ENCODE assay signal across 21 mouse cellular contexts in genomic region chr6:48668022-48668421, GRCm38 (mm10). TPM values are rescaled to one million over a fixed set of nuclear protein-coding genes. Genes with fewer than 3 reads are reported as not detected.
DNase-seq lines count a peak whose midpoint lies in the region; ATAC-seq and TF ChIP-seq lines count a peak whose summit lies in the region.
"Had no signal": no experiment of that assay in that cellular context is flagged by ENCODE, and none has a peak within 500 bp of the region (broad histone marks: within the 10 kb centered on the region; RNA-seq: fewer than 3 reads in every experiment).

No protein-coding gene starts in this region.

- ATAC-seq in megakaryocyte, adult 5-6 weeks (ENCODE audit: poor library complexity, severe bottlenecking): peak; percentile 47; the same call in 1 of the 2 replicates
- no peak for ATAC-seq in forebrain, embryonic 15.5 days (replicated peaks)
- ATAC-seq: forebrain, embryonic 13.5 days; forebrain, embryonic 16.5 days had no signal

- intact Hi-C loops in heart, adult 2 months (cut with DNase I): no loop called here

- no peaks in the 10 kb centered on the region for H3K9me3 ChIP-seq in forebrain, embryonic 15.5 days
- H3K9me3 ChIP-seq: embryonic facial prominence, embryonic 10.5 days; embryonic facial prominence, embryonic 12.5 days; forebrain, embryonic 13.5 days had no signal

- no peak overlapping the region for H3K4me2 ChIP-seq in forebrain, embryonic 15.5 days (replicated peaks)
- H3K4me2 ChIP-seq: embryonic facial prominence, embryonic 12.5 days; forebrain, embryonic 13.5 days had no signal

- no peak for TF ChIP-seq CTCF in heart, adult 2 months (IDR thresholded peaks at IDR 0.05)
- no peak for TF ChIP-seq CTCF in testis, adult 2 months (IDR thresholded peaks at IDR 0.05; ENCODE audit: control insufficient read depth, insufficient read depth, insufficient replicate concordance, low read depth, low read length)

- H3K4me1 ChIP-seq in heart, adult 2 months (ENCODE audit: control insufficient read depth, insufficient read depth, low read length): no peaks in the 10 kb centered on the region
- H3K4me1 ChIP-seq in testis, adult 2 months (ENCODE audit: control insufficient read depth, insufficient read depth, low read length): no peaks in the 10 kb centered on the region; the same call in 1 of the 2 replicates
- H3K4me1 ChIP-seq in forebrain, embryonic 15.5 days: no peaks in the 10 kb centered on the region
- H3K4me1 ChIP-seq: embryonic facial prominence, embryonic 10.5 days; embryonic facial prominence, embryonic 12.5 days; forebrain, embryonic 13.5 days had no signal

- H3K27ac ChIP-seq in heart, adult 2 months: no peak overlapping the region
- H3K27ac ChIP-seq in testis, adult 2 months (ENCODE audit: control insufficient read depth, insufficient read depth, low read depth, low read length): peak overlapping the region; percentile 94
- no peak overlapping the region for H3K27ac ChIP-seq in forebrain, embryonic 15.5 days (replicated peaks)
- H3K27ac ChIP-seq: embryonic facial prominence, embryonic 10.5 days; embryonic facial prominence, embryonic 12.5 days; forebrain, embryonic 13.5 days had no signal

- no peaks in the 10 kb centered on the region for H3K79me2 ChIP-seq in heart, adult 2 months (replicated peaks; ENCODE audit: control insufficient read depth, insufficient read depth, low read length)

- no peaks in the 10 kb centered on the region for H3K36me3 ChIP-seq in heart, adult 2 months (ENCODE audit: control insufficient read depth, insufficient read depth, low read length)
- H3K36me3 ChIP-seq in testis, adult 2 months (ENCODE audit: control insufficient read depth, insufficient read depth, low read length): no peaks in the 10 kb centered on the region
- H3K36me3 ChIP-seq in forebrain, embryonic 15.5 days: no peaks in the 10 kb centered on the region
- H3K36me3 ChIP-seq: embryonic facial prominence, embryonic 10.5 days; embryonic facial prominence, embryonic 12.5 days had no signal

- no peak for TF ChIP-seq EP300 in heart, adult 2 months (IDR thresholded peaks at IDR 0.05; ENCODE audit: insufficient read depth, low read depth, low read length)

- TF ChIP-seq POLR2A in heart, adult 2 months (IDR thresholded peaks at IDR 0.05; ENCODE audit: insufficient read depth, low read depth, low read length): no peak
- no peak; the same call in 1 of the 2 replicates for TF ChIP-seq POLR2A in testis, adult 2 months (IDR thresholded peaks at IDR 0.05; ENCODE audit: control insufficient read depth, low read depth, low read length)

- no peak overlapping the region for H3K9ac ChIP-seq in heart, adult 2 months (ENCODE audit: low read depth, low read length)
- no peak overlapping the region for H3K9ac ChIP-seq in forebrain, embryonic 15.5 days (replicated peaks)
- H3K9ac ChIP-seq: embryonic facial prominence, embryonic 12.5 days; forebrain, embryonic 13.5 days had no signal

- H3K27me3 ChIP-seq in heart, adult 2 months (ENCODE audit: control insufficient read depth, insufficient read depth, low read length): no peaks in the 10 kb centered on the region
- H3K27me3 ChIP-seq in testis, adult 2 months (ENCODE audit: control insufficient read depth, insufficient read depth, low read length): no peaks in the 10 kb centered on the region
- H3K27me3 ChIP-seq in forebrain, embryonic 15.5 days: no peaks in the 10 kb centered on the region
- H3K27me3 ChIP-seq: embryonic facial prominence, embryonic 12.5 days; forebrain, embryonic 13.5 days had no signal

- DNase-seq in heart, adult 11 months: peak; percentile 71
- no peak for DNase-seq in heart, adult 2 months
- DNase-seq in testis, postnatal 10 days (ENCODE audit: low spot score): no peak
- no peak for DNase-seq in lung, postnatal 10 days
- DNase-seq: adrenal gland, adult 2 months; adrenal gland, postnatal 10 days; adrenal gland, postnatal 25 days; cerebellum, adult 11-12 months; cerebellum, adult 2 months; cerebellum, adult 9-10 months; cerebellum, postnatal 10 days; cerebellum, postnatal 25 days had no signal

- no peak overlapping the region for H3K4me3 ChIP-seq in heart, adult 2 months
- H3K4me3 ChIP-seq in testis, adult 2 months (ENCODE audit: control insufficient read depth, low read depth, low read length): peak overlapping the region; percentile 86
- H3K4me3 ChIP-seq in forebrain, embryonic 15.5 days: no peak overlapping the region
- H3K4me3 ChIP-seq: embryonic facial prominence, embryonic 10.5 days; embryonic facial prominence, embryonic 12.5 days; forebrain, embryonic 13.5 days had no signal

RNA-seq across cellular contexts. Expression of gene Gimap9, which starts 7.9 kb away (rescaled TPM):
- total RNA-seq in heart, adult 2 months (2021): 1 to 10 TPM; 3.1 to 3.4 TPM
- polyA plus RNA-seq in heart, adult 2 months (2012; rRNA removed): 1.8 and 3.7 TPM in 2 replicates
- 0.19 TPM in 1 of 2 replicates, not detected in the other for polyA plus RNA-seq in testis, adult 2 months (2012; rRNA removed)
- total RNA-seq in megakaryocyte, adult 5-6 weeks (2015): 5.0 and 11.2 TPM in 2 replicates
- total RNA-seq in megakaryocyte, adult 5-6 weeks (2017): 8.9 and 10.4 TPM in 2 replicates
- 1.1 and 1.8 TPM in 2 replicates for polyA plus RNA-seq in forebrain, embryonic 15.5 days (2015; fragmentation: Nextera tagmentation; extraction: Ambion mirVana)

RNA-seq across cellular contexts. Expression of gene Gimap4, which starts 16.3 kb away (rescaled TPM):
- total RNA-seq in heart, adult 2 months (2021): 10 to 100 TPM; 22.4 to 25.3 TPM
- 28.1 and 42.1 TPM in 2 replicates for polyA plus RNA-seq in heart, adult 2 months (2012; rRNA removed)
- polyA plus RNA-seq in testis, adult 2 months (2012; rRNA removed): 0.38 and 0.53 TPM in 2 replicates
- total RNA-seq in megakaryocyte, adult 5-6 weeks (2015): 24.2 and 24.8 TPM in 2 replicates
- total RNA-seq in megakaryocyte, adult 5-6 weeks (2017): 46.0 and 76.0 TPM in 2 replicates
- 1.1 TPM in 2 replicates for polyA plus RNA-seq in forebrain, embryonic 15.5 days (2015; fragmentation: Nextera tagmentation; extraction: Ambion mirVana)

RNA-seq across cellular contexts. Expression of gene Gimap8, which starts 21.0 kb away (rescaled TPM):
- total RNA-seq in heart, adult 2 months (2021): 1 to 10 TPM; 7.1 to 7.6 TPM
- 4.1 and 7.3 TPM in 2 replicates for polyA plus RNA-seq in heart, adult 2 months (2012; rRNA removed)
- 0.13 and 0.21 TPM in 2 replicates for polyA plus RNA-seq in testis, adult 2 months (2012; rRNA removed)
- total RNA-seq in megakaryocyte, adult 5-6 weeks (2015): 2.8 and 2.9 TPM in 2 replicates
- total RNA-seq in megakaryocyte, adult 5-6 weeks (2017): 4.9 and 8.0 TPM in 2 replicates
- 0.33 and 0.42 TPM in 2 replicates for polyA plus RNA-seq in forebrain, embryonic 15.5 days (2015; fragmentation: Nextera tagmentation; extraction: Ambion mirVana)
- total RNA-seq: MEL had no signal
- polyA plus RNA-seq: C2C12 had no signal

RNA-seq across cellular contexts. Expression of gene Gimap6, which starts 40.0 kb away (rescaled TPM):
- 10 to 100 TPM; 34.3 to 38.1 TPM for total RNA-seq in heart, adult 2 months (2021)
- 19.2 and 28.6 TPM in 2 replicates for polyA plus RNA-seq in heart, adult 2 months (2012; rRNA removed)
- 0.46 and 0.57 TPM in 2 replicates for polyA plus RNA-seq in testis, adult 2 months (2012; rRNA removed)
- 6.2 and 10.6 TPM in 2 replicates for total RNA-seq in megakaryocyte, adult 5-6 weeks (2015)
- 15.7 and 23.1 TPM in 2 replicates for total RNA-seq in megakaryocyte, adult 5-6 weeks (2017)
- polyA plus RNA-seq in forebrain, embryonic 15.5 days (2015; fragmentation: Nextera tagmentation; extraction: Ambion mirVana): 5.7 and 5.8 TPM in 2 replicates
- total RNA-seq: MEL had no signal
- polyA plus RNA-seq: C2C12 had no signal

RNA-seq across cellular contexts. Expression of gene AI854703, which starts 41.5 kb away (rescaled TPM):
- total RNA-seq in heart, adult 2 months (2021): under 1 TPM; 0.16 to 0.29 TPM
- 0.68 and 1.1 TPM in 2 replicates for polyA plus RNA-seq in heart, adult 2 months (2012; rRNA removed)
- polyA plus RNA-seq in testis, adult 2 months (2012; rRNA removed): 0.31 TPM in 2 replicates
- not detected in 2 replicates for total RNA-seq in megakaryocyte, adult 5-6 weeks (2015)
- not detected in 2 replicates for total RNA-seq in megakaryocyte, adult 5-6 weeks (2017)
- 10.1 and 11.2 TPM in 2 replicates for polyA plus RNA-seq in forebrain, embryonic 15.5 days (2015; fragmentation: Nextera tagmentation; extraction: Ambion mirVana)
- total RNA-seq: MEL had no signal

Comparison
In these comparisons a context has a peak if more than half of its experiments do, and no peak if none do; other contexts are left out.
1. RNA of gene Gimap4, which starts 16.3 kb away (polyA plus RNA-seq): 28.1 to 42.1 TPM in heart, adult 2 months; 1.1 TPM in forebrain, embryonic 15.5 days and 0.38 to 0.53 TPM in testis, adult 2 months; every median in the first group is over 10 times any median in the second.